Mouse (Mus musculus) cerebellum, adult (tissue): ENCODE measurements around the gene Rnf150.

Source experiments
- ATAC-seq: cut with Nextera tagmentation; 2 replicates; pipeline ENCODE4 v1.9.2; 2017; ENCODE audit warnings: mild to moderate bottlenecking, moderate library complexity, mixed read lengths; ENCODE audit not compliant: insufficient number of reproducible peaks, low FRiP score, low TSS enrichment

Rnf150 gene

GRCm38 (mm10) chr8:82863041-82863744 is at the start of gene Rnf150:
TSS of gene Rnf150 (plus strand) at chr8:82863356.
- ATAC-seq: peak; percentile 82

- no peak for ATAC-seq
These were observed 36.8 kb upstream of the Rnf150 start for GRCm38 (mm10) chr8:82826135-82827046.

GRCm38 (mm10) chr8:82840415-82840814 is 22.7 kb upstream of the Rnf150 start:
- ATAC-seq: no peak

GRCm38 (mm10) chr8:82840963-82841362 is 22.2 kb upstream of the Rnf150 start:
- no peak for ATAC-seq

- no peak for ATAC-seq
These were observed 21.5 kb upstream of the Rnf150 start for GRCm38 (mm10) chr8:82841520-82842142.

GRCm38 (mm10) chr8:82843697-82844096 is 19.5 kb upstream of the Rnf150 start:
- ATAC-seq: no peak

- ATAC-seq: no peak
These were observed 18.7 kb upstream of the Rnf150 start for GRCm38 (mm10) chr8:82844413-82844812.

- ATAC-seq: no peak
These were observed 17.1 kb upstream of the Rnf150 start for GRCm38 (mm10) chr8:82846098-82846497.

GRCm38 (mm10) chr8:82846730-82847129 is 16.4 kb upstream of the Rnf150 start:
- ATAC-seq: no peak

- no peak for ATAC-seq
These were observed 4.4 kb upstream of the Rnf150 start for GRCm38 (mm10) chr8:82858541-82859342.

GRCm38 (mm10) chr8:82859343-82859620 is 3.9 kb upstream of the Rnf150 start:
- no peak for ATAC-seq

GRCm38 (mm10) chr8:82863745-82864520 is 777 bp downstream of the Rnf150 start:
- ATAC-seq: peak; percentile 57

GRCm38 (mm10) chr8:82864521-82864818 is 1.3 kb downstream of the Rnf150 start:
- ATAC-seq: peak; percentile 3; the same call in 1 of the 2 replicates

GRCm38 (mm10) chr8:82865239-82865638 is 2.1 kb downstream of the Rnf150 start:
- ATAC-seq: no peak

GRCm38 (mm10) chr8:82866251-82866650 is 3.1 kb downstream of the Rnf150 start:
- ATAC-seq: no peak

GRCm38 (mm10) chr8:82870840-82871490 is 7.8 kb downstream of the Rnf150 start:
- no peak for ATAC-seq

GRCm38 (mm10) chr8:82871986-82872385 is 8.8 kb downstream of the Rnf150 start:
- ATAC-seq: no peak

GRCm38 (mm10) chr8:82874102-82874501 is 10.9 kb downstream of the Rnf150 start:
- no peak for ATAC-seq

GRCm38 (mm10) chr8:82875135-82875534 is 12.0 kb downstream of the Rnf150 start:
- ATAC-seq: no peak
